Mouse (Mus musculus) embryonic facial prominence, embryonic 11.5 days (tissue): ENCODE measurements around the gene Mast4. TPM values are rescaled to one million over a fixed set of nuclear protein-coding genes. Genes with fewer than 3 reads are reported as not detected.

ENCODE experiments used
- ATAC-seq: fragments of 200-750 bp; cut with Nextera tagmentation; replicated peaks from 2 replicates; pipeline ENCODE4 v1.8.0; 2017; ENCODE audit warnings: low read depth; ENCODE audit not compliant: insufficient number of reproducible peaks, low FRiP score, low TSS enrichment
- DNase-seq: peaks from one replicate; pipeline ENCODE4 v3.0.0-alpha.2; 2015; ENCODE audit warnings: low spot score
- H3K27ac ChIP-seq: fragments of 300-500 bp; sonication (generic); replicated peaks from 2 replicates; pipeline ENCODE4 v1.5.1; 2014; ENCODE audit warnings: mild to moderate bottlenecking, low read depth, low read length, control low read depth
- H3K27me3 ChIP-seq: fragments of 300-500 bp; sonication (generic); 2 replicates; pipeline ENCODE4 v1.6.1; 2014; ENCODE audit warnings: mild to moderate bottlenecking, low read length, moderate library complexity, mixed read lengths; ENCODE audit not compliant: control insufficient read depth, insufficient read depth
- H3K36me3 ChIP-seq: fragments of 300-500 bp; sonication (generic); replicated peaks from 2 replicates; pipeline ENCODE4 v1.6.1; 2014; ENCODE audit warnings: low read depth, mild to moderate bottlenecking, low read length, moderate library complexity, mixed read lengths; ENCODE audit not compliant: control insufficient read depth, insufficient read depth
- H3K4me1 ChIP-seq: fragments of 300-500 bp; sonication (generic); 2 replicates; pipeline ENCODE4 v1.6.1; 2014; ENCODE audit warnings: low read length, mixed read lengths; ENCODE audit not compliant: control insufficient read depth, insufficient read depth
- H3K4me2 ChIP-seq: fragments of 300-500 bp; sonication (generic); 2 replicates; pipeline ENCODE4 v1.6.1; 2014; ENCODE audit warnings: low read depth, mild to moderate bottlenecking, control low read depth, low read length, moderate library complexity
- H3K4me3 ChIP-seq: fragments of 300-500 bp; sonication (generic); 2 replicates; pipeline ENCODE4 v1.5.1; 2014; ENCODE audit warnings: low read depth, low read length, control low read depth
- H3K9ac ChIP-seq: fragments of 300-500 bp; sonication (generic); replicated peaks from 2 replicates; pipeline ENCODE4 v1.6.1; 2014; ENCODE audit warnings: mild to moderate bottlenecking, control low read depth, low read length
- H3K9me3 ChIP-seq: fragments of 300-500 bp; sonication (generic); replicated peaks from 2 replicates; pipeline ENCODE4 v1.6.1; 2016; ENCODE audit warnings: mild to moderate bottlenecking, low read length, inconsistent platforms, mixed read lengths; ENCODE audit not compliant: control insufficient read depth
- WGBS: fragments of 180-500 bp; shearing (Covaris S2); extraction: QIAGEN DNeasy Blood & Tissue Kit; methylation state at CpG from one replicate; pipeline ENCODE4 v1.1.7; 2014; 5-methylcytosine and 5-hydroxymethylcytosine counted together
- polyA plus RNA-seq: library from polyadenylated mRNA; unstranded; fragments of >200 nt; fragmentation: Nextera tagmentation; extraction: Ambion mirVana; gene quantifications from 2 replicates; pipeline ENCODE4 v1.2.1, GENCODE M21; 2014

Gene Mast4
- polyA plus RNA-seq, 1 experiment from 2014 or later = 17.1 TPM

- Histone ChIP-seq H3K4me1 (no peaks in the 10 kb centered on the region), H3K4me3 (no peak overlapping the region), H3K27me3 (no peaks in the 10 kb centered on the region), H3K9ac (no peak overlapping the region), H3K9me3 (no peaks in the 10 kb centered on the region), H3K27ac (no peak overlapping the region), H3K4me2 (no peak overlapping the region), H3K36me3 (no peaks in the 10 kb centered on the region)
- WGBS = 55% methylated on average over 8 of the region's 8 CpGs
- ATAC-seq = no peak
- DNase-seq = no peak
Measured at GRCm38 (mm10) chr13:102770194-102770593, 564.1 kb downstream of the Mast4 start.

GRCm38 (mm10) chr13:102768512-102768911 is 565.8 kb downstream of the Mast4 start:
- Histone ChIP-seq H3K4me1 (no peaks in the 10 kb centered on the region), H3K36me3 (no peaks in the 10 kb centered on the region), H3K27ac (no peak overlapping the region), H3K27me3 (no peaks in the 10 kb centered on the region), H3K9ac (no peak overlapping the region), H3K4me3 (no peak overlapping the region), H3K9me3 (no peaks in the 10 kb centered on the region), H3K4me2 (no peak overlapping the region)
- 91% methylated on average over 11 of the region's 11 CpGs for WGBS
- DNase-seq (no peak), ATAC-seq (no peak)

- ATAC-seq = no peak
- Histone ChIP-seq H3K27me3 (no peaks in the 10 kb centered on the region), H3K36me3 (no peaks in the 10 kb centered on the region), H3K4me1 (no peaks in the 10 kb centered on the region), H3K4me3 (no peak overlapping the region), H3K9me3 (no peaks in the 10 kb centered on the region), H3K9ac (no peak overlapping the region), H3K4me2 (no peak overlapping the region), H3K27ac (no peak overlapping the region)
- no peak for DNase-seq
- WGBS = 83% methylated on average over 7 of the region's 7 CpGs
Measured at GRCm38 (mm10) chr13:102767110-102767509, 567.2 kb downstream of the Mast4 start.

GRCm38 (mm10) chr13:102765216-102765615 is 569.1 kb downstream of the Mast4 start:
- no peak for DNase-seq
- Histone ChIP-seq H3K9me3 (no peaks in the 10 kb centered on the region), H3K36me3 (no peaks in the 10 kb centered on the region), H3K4me1 (no peaks in the 10 kb centered on the region), H3K4me2 (no peak overlapping the region), H3K27me3 (no peaks in the 10 kb centered on the region), H3K9ac (no peak overlapping the region), H3K4me3 (no peak overlapping the region), H3K27ac (no peak overlapping the region)
- 94% methylated on average over 11 of the region's 11 CpGs for WGBS
- ATAC-seq = no peak

GRCm38 (mm10) chr13:102764218-102764617 is 570.1 kb downstream of the Mast4 start:
- Histone ChIP-seq H3K4me1 (no peaks in the 10 kb centered on the region), H3K27ac (no peak overlapping the region), H3K9me3 (no peaks in the 10 kb centered on the region), H3K36me3 (no peaks in the 10 kb centered on the region), H3K4me3 (no peak overlapping the region), H3K4me2 (no peak overlapping the region), H3K9ac (no peak overlapping the region), H3K27me3 (no peaks in the 10 kb centered on the region)
- ATAC-seq (no peak), DNase-seq (no peak)
- 100% methylated on average over 1 of the region's 1 CpGs for WGBS

GRCm38 (mm10) chr13:102762203-102762602 is 572.1 kb downstream of the Mast4 start:
- H3K4me3 ChIP-seq = no peak overlapping the region
- DNase-seq = no peak
- ATAC-seq = no peak
- no peaks in the 10 kb centered on the region for H3K9me3 ChIP-seq
- no peaks in the 10 kb centered on the region for H3K36me3 ChIP-seq
- H3K9ac ChIP-seq = no peak overlapping the region
- no peak overlapping the region for H3K27ac ChIP-seq
- H3K4me1 ChIP-seq = no peaks in the 10 kb centered on the region
- H3K4me2 ChIP-seq = no peak overlapping the region
- no peaks in the 10 kb centered on the region for H3K27me3 ChIP-seq
- 90% methylated on average over 10 of the region's 10 CpGs for WGBS

GRCm38 (mm10) chr13:102761410-102761809 is 572.9 kb downstream of the Mast4 start:
- H3K27ac ChIP-seq = no peak overlapping the region
- no peaks in the 10 kb centered on the region for H3K36me3 ChIP-seq
- H3K4me3 ChIP-seq = no peak overlapping the region
- H3K9ac ChIP-seq = no peak overlapping the region
- WGBS = 78% methylated on average over 9 of the region's 9 CpGs
- no peak for DNase-seq
- H3K9me3 ChIP-seq = no peaks in the 10 kb centered on the region
- H3K4me1 ChIP-seq = no peaks in the 10 kb centered on the region
- H3K4me2 ChIP-seq = no peak overlapping the region
- no peaks in the 10 kb centered on the region for H3K27me3 ChIP-seq
- no peak for ATAC-seq

- Histone ChIP-seq H3K4me3 (no peak overlapping the region), H3K9ac (no peak overlapping the region), H3K4me1 (no peaks in the 10 kb centered on the region), H3K27me3 (no peaks in the 10 kb centered on the region), H3K9me3 (no peaks in the 10 kb centered on the region), H3K36me3 (no peaks in the 10 kb centered on the region), H3K4me2 (no peak overlapping the region), H3K27ac (no peak overlapping the region)
- 92% methylated on average over 6 of the region's 6 CpGs for WGBS
- no peak for DNase-seq
- no peak for ATAC-seq
Measured at GRCm38 (mm10) chr13:102758021-102758420, 576.3 kb downstream of the Mast4 start.
